Comparison of ENCODE assay signal across 8 mouse cellular contexts in genomic region chr1:171111781-171112575, GRCm38 (mm10). TPM values are rescaled to one million over a fixed set of nuclear protein-coding genes. Genes with fewer than 3 reads are reported as not detected.
DNase-seq lines count a peak whose midpoint lies in the region; ATAC-seq and TF ChIP-seq lines count a peak whose summit lies in the region.

No protein-coding gene starts in this region.

- H3K36me3 ChIP-seq in hindbrain, embryonic 16.5 days (ENCODE audit: control insufficient read depth, insufficient read depth, low read length) = no peaks in the 10 kb centered on the region
- no peaks in the 10 kb centered on the region for H3K36me3 ChIP-seq in macrophage (ENCODE audit: inconsistent target)

- no peaks in the 10 kb centered on the region for H3K9me3 ChIP-seq in hindbrain, embryonic 16.5 days (ENCODE audit: control insufficient read depth, low read length)

- H3K79me2 ChIP-seq in macrophage (ENCODE audit: inconsistent target) = no peaks in the 10 kb centered on the region

- H3K27ac ChIP-seq in gastrocnemius, adult 2 months = peak overlapping the region; percentile 91
- H3K27ac ChIP-seq in hindbrain, embryonic 16.5 days (ENCODE audit: low read depth, low read length) = peak overlapping the region; percentile 53
- H3K27ac ChIP-seq in macrophage = peak overlapping the region; percentile 61

- H3K27me3 ChIP-seq in hindbrain, embryonic 16.5 days (replicated peaks; ENCODE audit: control insufficient read depth, insufficient read depth, low read length) = no peaks in the 10 kb centered on the region

- peak overlapping the region; percentile 45 for H3K9ac ChIP-seq in hindbrain, embryonic 16.5 days (ENCODE audit: low read depth, low read length)

- TF ChIP-seq CTCF in gastrocnemius, adult 2 months (IDR thresholded peaks at IDR 0.05) = no peak

- intact Hi-C loops in gastrocnemius, adult 2 months (cut with DNase I) = loop anchor here (2.0 to 10.0 kb wide), 3 partner anchors 67 to 233 kb away; partner anchors contain the start of genes Nit1, Pfdn2, Ppox and Usp21
- intact Hi-C loops in left cerebral cortex, postnatal 14 days (cut with DNase I) = loop anchor here (10.0 kb wide), 1 partner anchor 143 kb away; the partner anchor contains the start of genes Adamts4 and Ndufs2

- no peak for ATAC-seq in cerebellum, adult (ENCODE audit: insufficient number of reproducible peaks, low FRiP score, low TSS enrichment)
- peak; percentile 6; the same call in 1 of the 2 replicates for ATAC-seq in hindbrain, embryonic 16.5 days

- peak; percentile 23 for DNase-seq in cerebellum, adult 11 months
- DNase-seq in cerebellum, postnatal 10 days = peak; percentile 43 to 47
- DNase-seq in gastrocnemius, adult 2 months = peak; percentile 61
- DNase-seq in left cerebral cortex, postnatal 14 days (ENCODE audit: low spot score in 2 of 2) = peak; percentile 41 to 48
- peak; percentile 52 for DNase-seq in skeletal muscle tissue, adult 2 months (ENCODE audit: low read depth, low spot score)

- whole genome bisulfite sequencing in hindbrain, embryonic 16.5 days = 2% methylated on average over 15 of the region's 15 CpGs
- 1% methylated on average over 15 of the region's 15 CpGs for whole genome bisulfite sequencing in macrophage (ENCODE audit: missing documents)

- peak overlapping the region; percentile 89 for H3K4me3 ChIP-seq in gastrocnemius, adult 2 months
- H3K4me3 ChIP-seq in hindbrain, embryonic 16.5 days (ENCODE audit: low read length) = peak overlapping the region; percentile 60
- H3K4me3 ChIP-seq in macrophage (ENCODE audit: inconsistent target) = peak overlapping the region; percentile 54

- peak overlapping the region; percentile 79 for H3K4me2 ChIP-seq in hindbrain, embryonic 16.5 days (ENCODE audit: low read length)

- peaks cover 16% of the 10 kb centered on the region for H3K4me1 ChIP-seq in hindbrain, embryonic 16.5 days (ENCODE audit: control insufficient read depth, insufficient read depth, low read depth, low read length)

RNA-seq across cellular contexts. Expression of gene Cfap126, which starts 1.7 kb away (rescaled TPM):
- 1 to 10 TPM in 1 of 2 experiments, under 1 TPM in 1; 0.75 to 1.8 TPM for total RNA-seq in gastrocnemius, adult 2 months (2021)
- polyA plus RNA-seq in hindbrain, embryonic 16.5 days (2015; fragmentation: Nextera tagmentation; extraction: Ambion mirVana) = 11.6 and 11.8 TPM in 2 replicates
- total RNA-seq in left cerebral cortex, postnatal 14 days (2021) = under 1 TPM; 0.62 to 0.74 TPM
- total RNA-seq in macrophage (2018; cell fraction: chromatin; rRNA removed) = 1 to 10 TPM in 7 of 26 experiments, not detected in 19; 1.0 to 4.4 (median 2.4) TPM
- total RNA-seq in macrophage (2018; cell fraction: cytosol; rRNA removed) = 10 to 100 TPM in 2 of 26 experiments, 1 to 10 TPM in 24; 5.7 to 13.1 (median 7.1) TPM
- total RNA-seq in macrophage (2018; cell fraction: nucleus; rRNA removed) = 1 to 10 TPM in 17 of 26 experiments, under 1 TPM in 3, not detected in 6; 0.63 to 4.1 (median 1.8) TPM
- 4.2 to 31.6 TPM (median 7.6 TPM) in 3 replicates for polyA plus RNA-seq in macrophage (2018)

RNA-seq across cellular contexts. Expression of gene Sdhc, which starts 38.4 kb away (rescaled TPM):
- total RNA-seq in gastrocnemius, adult 2 months (2021) = 100 to 1,000 TPM; 635 to 909 TPM
- polyA plus RNA-seq in hindbrain, embryonic 16.5 days (2015; fragmentation: Nextera tagmentation; extraction: Ambion mirVana) = 316 and 354 TPM in 2 replicates
- 100 to 1,000 TPM; 211 to 216 TPM for total RNA-seq in left cerebral cortex, postnatal 14 days (2021)
- 10 to 100 TPM in 13 of 26 experiments, 1 to 10 TPM in 13; 2.4 to 22.3 (median 9.5) TPM for total RNA-seq in macrophage (2018; cell fraction: chromatin; rRNA removed)
- 100 to 1,000 TPM in 21 of 26 experiments, 10 to 100 TPM in 5; 89.9 to 124 (median 112) TPM for total RNA-seq in macrophage (2018; cell fraction: cytosol; rRNA removed)
- 10 to 100 TPM; 11.5 to 60.4 (median 34.4) TPM for total RNA-seq in macrophage (2018; cell fraction: nucleus; rRNA removed)
- 81.5 to 101 TPM (median 100 TPM) in 3 replicates for polyA plus RNA-seq in macrophage (2018)

RNA-seq across cellular contexts. Expression of gene Mpz, which starts 38.5 kb away (rescaled TPM):
- 10 to 100 TPM; 24.7 to 27.7 TPM for total RNA-seq in gastrocnemius, adult 2 months (2021)
- 4.7 and 5.3 TPM in 2 replicates for polyA plus RNA-seq in hindbrain, embryonic 16.5 days (2015; fragmentation: Nextera tagmentation; extraction: Ambion mirVana)
- total RNA-seq in left cerebral cortex, postnatal 14 days (2021) = not detected
- not detected for total RNA-seq in macrophage (2018; cell fraction: chromatin; rRNA removed)
- total RNA-seq in macrophage (2018; cell fraction: cytosol; rRNA removed) = under 1 TPM in 18 of 26 experiments, not detected in 8; 0.03 to 0.34 (median 0.10) TPM
- total RNA-seq in macrophage (2018; cell fraction: nucleus; rRNA removed) = not detected
- 0.25 TPM in 1 of 3 replicates, not detected in the others for polyA plus RNA-seq in macrophage (2018)

RNA-seq across cellular contexts. Expression of gene Fcgr3, which starts 47.2 kb away (rescaled TPM):
- 1 to 10 TPM; 1.8 to 4.3 TPM for total RNA-seq in gastrocnemius, adult 2 months (2021)
- polyA plus RNA-seq in hindbrain, embryonic 16.5 days (2015; fragmentation: Nextera tagmentation; extraction: Ambion mirVana) = 9.8 and 11.5 TPM in 2 replicates
- 10 to 100 TPM; 10.3 to 10.8 TPM for total RNA-seq in left cerebral cortex, postnatal 14 days (2021)
- total RNA-seq in macrophage (2018; cell fraction: chromatin; rRNA removed) = 100 to 1,000 TPM in 2 of 26 experiments, 10 to 100 TPM in 24; 11.2 to 126 (median 31.3) TPM
- 1,000 to 10,000 TPM in 1 of 26 experiments, 100 to 1,000 TPM in 25; 241 to 1,033 (median 488) TPM for total RNA-seq in macrophage (2018; cell fraction: cytosol; rRNA removed)
- 100 to 1,000 TPM in 22 of 26 experiments, 10 to 100 TPM in 4; 68.5 to 379 (median 158) TPM for total RNA-seq in macrophage (2018; cell fraction: nucleus; rRNA removed)
- polyA plus RNA-seq in macrophage (2018) = 921 to 1,206 TPM (median 1,155 TPM) in 3 replicates

Comparison
In these comparisons a context has a peak if more than half of its experiments do, and no peak if none do; other contexts are left out.
1. RNA of gene Mpz, which starts 38.5 kb away (total RNA-seq): 24.7 to 27.7 TPM in gastrocnemius, adult 2 months; not detected in left cerebral cortex, postnatal 14 days; every median in the first group is over 10 times any median in the second.
2. Peak in every context shown above with its lines, with median percentiles within 50 percentile points of each other: DNase-seq, H3K27ac ChIP-seq and H3K4me3 ChIP-seq.